Mouse (Mus musculus) thymus, adult 2 months (tissue): ENCODE measurements around the gene Kctd15. TPM values are rescaled to one million over a fixed set of nuclear protein-coding genes. Genes with fewer than 3 reads are reported as not detected.

Experiments
- DNase-seq: peaks from one replicate; pipeline ENCODE4 v3.0.0; 2021
- H3K27ac ChIP-seq: fragments of 200-500 bp; 2 replicates; pipeline ENCODE4 v1.5.1; 2012; ENCODE audit warnings: low read length, control low read depth; ENCODE audit not compliant: control insufficient read depth, insufficient read depth
- H3K27me3 ChIP-seq: fragments of 200-500 bp; 2 replicates; pipeline ENCODE4 v1.6.1; 2012; ENCODE audit warnings: mild to moderate bottlenecking, low read length, moderate library complexity, mixed read lengths; ENCODE audit not compliant: control insufficient read depth, insufficient read depth
- H3K36me3 ChIP-seq: fragments of 200-500 bp; 2 replicates; pipeline ENCODE4 v1.6.1; 2012; ENCODE audit warnings: mild to moderate bottlenecking, low read length, moderate library complexity; ENCODE audit not compliant: control insufficient read depth, insufficient read depth
- H3K4me1 ChIP-seq: fragments of 200-500 bp; replicated peaks from 2 replicates; pipeline ENCODE4 v1.6.1; 2012; ENCODE audit warnings: low read length; ENCODE audit not compliant: control insufficient read depth, insufficient read depth
- H3K4me3 ChIP-seq: fragments of 200-500 bp; 2 replicates; pipeline ENCODE4 v1.5.1; 2012; ENCODE audit warnings: mild to moderate bottlenecking, low read length, control low read depth, moderate library complexity; ENCODE audit not compliant: control insufficient read depth, insufficient read depth
- CTCF ChIP-seq: fragments of 200-500 bp; IDR thresholded peaks from 2 replicates; pipeline ENCODE4 v1.5.1; 2012; ENCODE audit warnings: mild to moderate bottlenecking, control low read depth, low read length, moderate library complexity, borderline replicate concordance; ENCODE audit not compliant: control insufficient read depth, poor library complexity, insufficient read depth; ENCODE audit errors: extremely low read depth
- POLR2A ChIP-seq: fragments of 200-500 bp; IDR thresholded peaks from 2 replicates; pipeline ENCODE4 v1.6.1; 2012; ENCODE audit warnings: mild to moderate bottlenecking, low read length, control low read depth, moderate library complexity; ENCODE audit not compliant: control insufficient read depth, poor library complexity, insufficient read depth; ENCODE audit errors: extremely low read depth
- WGBS: fragments of 180-500 bp; shearing (Covaris S2); methylation state at CpG from one replicate; pipeline ENCODE4 v1.1.7; 2018; 5-methylcytosine and 5-hydroxymethylcytosine counted together
- polyA plus RNA-seq: library from polyadenylated mRNA; depleted of rRNA; stranded (reverse); fragments of >200 nt; gene quantifications from 2 replicates; pipeline ENCODE4 v1.2.3, GENCODE M21; 2012; rRNA removed

Kctd15 gene
- polyA plus RNA-seq, 1 experiment: 14.2 TPM

- H3K27ac ChIP-seq: no peak overlapping the region
- DNase-seq: no peak
- WGBS: 41% methylated on average over 18 of the region's 18 CpGs
- no peak for TF ChIP-seq CTCF
- no peak for TF ChIP-seq POLR2A
- H3K4me3 ChIP-seq: no peak overlapping the region
- no peaks in the 10 kb centered on the region for H3K36me3 ChIP-seq
- no peaks in the 10 kb centered on the region for H3K4me1 ChIP-seq
- no peaks in the 10 kb centered on the region for H3K27me3 ChIP-seq
These were observed 61.8 kb downstream of the Kctd15 start for GRCm38 (mm10) chr7:34594501-34595306.

GRCm38 (mm10) chr7:34590711-34591110, 65.8 kb downstream of the Kctd15 start:
- DNase-seq: no peak
- WGBS: 93% methylated on average over 11 of the region's 11 CpGs
- Histone ChIP-seq H3K27me3 (no peaks in the 10 kb centered on the region), H3K4me1 (no peaks in the 10 kb centered on the region), H3K27ac (no peak overlapping the region), H3K4me3 (no peak overlapping the region), H3K36me3 (no peaks in the 10 kb centered on the region)
- TF ChIP-seq POLR2A: no peak
- TF ChIP-seq CTCF: no peak

Other genes with a start within 250 kb of the Kctd15 start
- 6.1 and 6.3 TPM in 2 replicates for gene Chst8, start 156.0 kb upstream of the Kctd15 start, polyA plus RNA-seq